Comparison of ENCODE assay signal across 16 mouse cellular contexts in the genomic region with DNA sequence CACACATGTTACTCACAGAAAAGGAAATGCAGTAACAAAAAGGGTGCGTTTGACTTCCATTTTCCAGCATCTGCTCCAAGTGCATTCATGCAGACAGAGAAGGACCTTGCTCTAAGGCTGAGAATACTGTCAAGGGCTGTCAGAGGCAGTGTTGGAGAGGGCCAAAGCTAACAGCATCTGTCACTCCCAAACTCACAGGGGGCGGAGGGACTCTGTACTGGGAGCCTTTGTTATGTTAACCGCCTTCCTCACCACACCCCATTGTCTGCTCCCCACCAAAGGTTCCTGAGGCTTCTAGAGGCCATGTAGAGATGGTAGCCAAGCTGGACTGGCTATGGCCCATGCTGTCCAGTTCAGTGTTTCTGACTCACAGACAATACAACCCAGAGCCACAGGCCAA.
A peak's percentile ranks its signal among the peaks of the same experiment; 100 is the strongest.
DNase-seq lines count a peak whose midpoint lies in the region; ATAC-seq lines count a peak whose summit lies in the region.
"Had no signal": no experiment of that assay in that cellular context is flagged by ENCODE, and none has a peak within 500 bp of the region (broad histone marks: within the 10 kb centered on the region; RNA-seq: fewer than 3 reads in every experiment).

No protein-coding gene starts in this region.

- peaks cover 10% of the 10 kb centered on the region for H3K4me1 ChIP-seq in forebrain, embryonic 16.5 days (replicated peaks; ENCODE audit: control insufficient read depth, insufficient read depth, low read length)
- 0 out of 2 replicates have a peak, but pooled peaks cover 4% of the 10 kb centered on the region for H3K4me1 ChIP-seq in midbrain, embryonic 14.5 days (ENCODE audit: control insufficient read depth, insufficient read depth, low read length)
- H3K4me1 ChIP-seq: heart, embryonic 12.5 days; limb, embryonic 15.5 days had no signal

- no peak overlapping the region for H3K4me3 ChIP-seq in forebrain, embryonic 16.5 days (replicated peaks; ENCODE audit: low read length)
- no peak overlapping the region for H3K4me3 ChIP-seq in midbrain, embryonic 14.5 days (replicated peaks; ENCODE audit: low read depth, low read length)
- H3K4me3 ChIP-seq: heart, embryonic 12.5 days; limb, embryonic 15.5 days; myocyte had no signal

- no peak overlapping the region for H3K9ac ChIP-seq in forebrain, embryonic 16.5 days (replicated peaks; ENCODE audit: low read depth, low read length)
- no peak overlapping the region for H3K9ac ChIP-seq in midbrain, embryonic 14.5 days (replicated peaks; ENCODE audit: low read length)
- H3K9ac ChIP-seq: heart, embryonic 12.5 days; limb, embryonic 15.5 days had no signal

- peak; percentile 69 for DNase-seq in ES-CJ7 (ENCODE audit: low read depth, low spot score)
- peak; percentile 62 for DNase-seq in embryo, embryonic 10.5 days (ENCODE audit: low spot score)
- DNase-seq in midbrain, embryonic 14.5 days = no peak
- no peak for DNase-seq in lung, postnatal 4 days
- DNase-seq in cerebellum, adult 8-10 months = no peak
- DNase-seq in heart, adult 11 months = no peak
- DNase-seq: cerebellum, adult 11-12 months; gastrocnemius, postnatal 25 days; kidney, adult 2 months; lung, adult 18-20 months had no signal

- 0 out of 2 replicates have a peak, but pooled peaks cover 3% of the 10 kb centered on the region for H3K9me3 ChIP-seq in forebrain, embryonic 16.5 days (ENCODE audit: control insufficient read depth, low read length)
- H3K9me3 ChIP-seq in midbrain, embryonic 14.5 days (ENCODE audit: control insufficient read depth, low read length) = 0 out of 2 replicates have a peak, but pooled peaks cover 5% of the 10 kb centered on the region
- H3K9me3 ChIP-seq: limb, embryonic 15.5 days had no signal

- peak; percentile 53 for ATAC-seq in forebrain, embryonic 16.5 days
- ATAC-seq in midbrain, embryonic 14.5 days (ENCODE audit: low FRiP score, low TSS enrichment) = peak; percentile 42; the same call in 1 of the 2 replicates

- no peak overlapping the region for H3K4me2 ChIP-seq in forebrain, embryonic 16.5 days (ENCODE audit: low read length)
- H3K4me2 ChIP-seq in midbrain, embryonic 14.5 days (ENCODE audit: low read length) = no peak overlapping the region
- H3K4me2 ChIP-seq: heart, embryonic 12.5 days; limb, embryonic 15.5 days had no signal

- no peaks in the 10 kb centered on the region for H3K36me3 ChIP-seq in forebrain, embryonic 16.5 days (ENCODE audit: control insufficient read depth, insufficient read depth)
- no peaks in the 10 kb centered on the region for H3K36me3 ChIP-seq in midbrain, embryonic 14.5 days (ENCODE audit: control insufficient read depth, insufficient read depth, low read length)
- H3K36me3 ChIP-seq: heart, embryonic 12.5 days; limb, embryonic 15.5 days had no signal

- H3K27me3 ChIP-seq in forebrain, embryonic 16.5 days (replicated peaks; ENCODE audit: control insufficient read depth, insufficient read depth, low read length) = peaks cover 2% of the 10 kb centered on the region; the same call in 1 of the 2 replicates
- H3K27me3 ChIP-seq in midbrain, embryonic 14.5 days (ENCODE audit: control insufficient read depth, insufficient read depth, low read length) = no peaks in the 10 kb centered on the region
- H3K27me3 ChIP-seq: heart, embryonic 12.5 days; limb, embryonic 15.5 days had no signal

- H3K27ac ChIP-seq in forebrain, embryonic 16.5 days (ENCODE audit: low read length) = 0 out of 2 replicates have a peak overlapping the region, but pooled peaks have one; percentile 14
- H3K27ac ChIP-seq in midbrain, embryonic 14.5 days (replicated peaks; ENCODE audit: low read depth, low read length) = peak overlapping the region; percentile 27
- H3K27ac ChIP-seq: limb, embryonic 15.5 days; macrophage; stomach, postnatal 0 days had no signal

- WGBS in forebrain, embryonic 16.5 days = 12% methylated on average over 3 of the region's 3 CpGs
- WGBS in midbrain, embryonic 14.5 days = 15% methylated on average over 3 of the region's 3 CpGs

Comparison
In these comparisons a context has a peak if more than half of its experiments do, and no peak if none do; other contexts are left out.
1. DNase-seq: peak in ES-CJ7 (single experiment) and embryo, embryonic 10.5 days (single experiment); none in midbrain, embryonic 14.5 days (single experiment), lung, postnatal 4 days (0 of 2), cerebellum, adult 8-10 months (single experiment) and heart, adult 11 months (single experiment).